Mouse (Mus musculus) urinary bladder, adult 2 months (tissue): ENCODE data around the gene A530084C06Rik. TPM values are rescaled to one million over a fixed set of nuclear protein-coding genes. Genes with fewer than 3 reads are reported as not detected.

Experiments used
- DNase-seq: peaks from one replicate; pipeline ENCODE4 v3.0.0; 2022; ENCODE audit warnings: low spot score
- polyA plus RNA-seq: library from polyadenylated mRNA; depleted of rRNA; stranded (reverse); fragments of >200 nt; gene quantifications from 2 replicates; pipeline ENCODE4 v1.2.3, GENCODE M21; 2012; rRNA removed

A530084C06Rik gene
- polyA plus RNA-seq, 1 experiment = 1.1 TPM

GRCm38 (mm10) chr13:31543021-31543420 is 16.1 kb downstream of the A530084C06Rik start:
- DNase-seq = no peak

DNA sequence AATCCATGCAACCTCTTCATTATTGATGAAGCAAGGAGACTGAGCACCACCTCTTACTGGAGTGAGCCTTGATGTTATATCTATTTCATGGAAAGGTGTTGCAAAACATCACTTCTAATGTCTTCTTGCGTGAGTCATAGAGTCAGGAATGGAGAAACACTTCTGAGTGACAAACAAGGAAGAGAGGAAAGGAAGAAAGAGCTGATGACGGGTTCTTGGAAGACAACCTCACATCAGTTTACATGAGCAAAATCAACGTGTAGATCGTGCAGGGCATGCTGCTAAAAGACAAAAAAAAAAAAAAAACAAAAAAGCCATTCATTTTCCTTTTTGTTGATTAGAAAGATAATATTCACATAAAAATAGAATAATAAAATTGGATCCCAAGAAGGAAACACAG is 24.4 kb downstream of the A530084C06Rik start:
- no peak for DNase-seq

DNA sequence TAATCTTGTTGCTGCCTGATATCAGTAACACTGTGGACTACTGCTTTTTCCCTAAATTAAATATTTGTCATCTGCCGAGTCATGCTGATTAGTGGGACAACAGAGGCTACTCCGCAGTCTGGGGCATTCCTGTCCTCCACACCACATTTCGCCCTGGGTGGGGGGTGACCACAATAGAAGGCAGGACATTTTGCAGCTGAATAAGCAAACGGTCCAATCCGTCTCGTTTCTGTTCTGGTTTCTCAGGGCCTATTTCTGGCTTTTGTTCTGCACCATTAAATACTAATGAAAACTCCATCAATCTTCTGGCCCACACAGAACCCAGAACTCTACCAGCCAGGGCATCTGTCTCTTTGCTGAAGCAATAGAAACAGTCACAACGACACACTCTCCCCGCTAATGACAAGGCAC is 27.5 kb downstream of the A530084C06Rik start:
- DNase-seq = no peak

GRCm38 (mm10) chr13:31531186-31531585 is 27.9 kb downstream of the A530084C06Rik start:
- DNase-seq = no peak

DNA sequence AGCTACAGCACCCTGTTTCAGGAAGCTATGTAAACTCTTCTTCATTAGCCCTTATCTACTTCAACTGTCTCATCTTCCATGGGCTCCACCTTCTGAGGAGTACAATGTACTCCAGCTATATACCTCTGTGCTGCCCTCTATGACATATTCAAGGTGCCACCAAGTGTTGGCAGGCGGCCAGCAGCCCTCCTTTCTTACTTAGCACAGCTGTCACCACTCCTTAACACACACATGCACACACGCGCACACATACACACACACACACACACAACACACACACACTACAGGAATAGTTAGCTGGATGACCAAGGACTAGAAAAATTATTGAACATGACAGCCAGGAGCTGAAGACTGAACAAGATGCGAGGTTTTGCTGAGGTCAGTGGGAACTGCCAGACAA is 34.2 kb downstream of the A530084C06Rik start:
- DNase-seq = no peak

GRCm38 (mm10) chr13:31518971-31519370 is 40.2 kb downstream of the A530084C06Rik start:
- no peak for DNase-seq

- DNase-seq = peak; percentile 54
Measured at GRCm38 (mm10) chr13:31518411-31518886, 40.7 kb downstream of the A530084C06Rik start.

- no peak for DNase-seq
Measured at GRCm38 (mm10) chr13:31515261-31515660, 43.9 kb downstream of the A530084C06Rik start.

GRCm38 (mm10) chr13:31506494-31507167 is 52.5 kb downstream of the A530084C06Rik start:
- DNase-seq = no peak

Other genes starting within 250 kb of the A530084C06Rik start
- 118 and 159 TPM in 2 replicates for gene Foxq1, start 3.2 kb downstream of the A530084C06Rik start, polyA plus RNA-seq
- gene Foxf2, start 66.5 kb upstream of the A530084C06Rik start, polyA plus RNA-seq = 14.1 and 15.0 TPM in 2 replicates
- gene Foxc1, start 247.3 kb upstream of the A530084C06Rik start, polyA plus RNA-seq = 4.1 and 5.8 TPM in 2 replicates